Mouse (Mus musculus) forebrain, postnatal 0 days (tissue): ENCODE data around the gene Rxrb. TPM values are rescaled to one million over a fixed set of nuclear protein-coding genes. Genes with fewer than 3 reads are reported as not detected.

Experiments
- ATAC-seq: fragments of 200-750 bp; cut with Nextera tagmentation; 2 replicates; pipeline ENCODE4 v1.8.0; 2017; ENCODE audit warnings: mild to moderate bottlenecking, moderate library complexity
- DNase-seq: peaks from one replicate; pipeline ENCODE4 v3.0.0-alpha.2; 2015
- H3K27ac ChIP-seq: fragments of 300-500 bp; sonication (generic); 2 replicates; pipeline ENCODE4 v1.5.1; 2014; ENCODE audit warnings: low read depth, mild to moderate bottlenecking, antibody characterized with exemption, low read length, moderate library complexity, mixed read lengths
- H3K27me3 ChIP-seq: fragments of 300-500 bp; sonication (generic); 2 replicates; pipeline ENCODE4 v1.6.1; 2014; ENCODE audit warnings: mild to moderate bottlenecking, low read length, mixed read lengths; ENCODE audit not compliant: insufficient read depth
- H3K36me3 ChIP-seq: fragments of 300-500 bp; sonication (generic); 2 replicates; pipeline ENCODE4 v1.6.1; 2014; ENCODE audit warnings: mild to moderate bottlenecking, moderate library complexity; ENCODE audit not compliant: insufficient read depth
- H3K4me1 ChIP-seq: fragments of 300-500 bp; sonication (generic); 2 replicates; pipeline ENCODE4 v1.6.1; 2014; ENCODE audit warnings: antibody characterized with exemption; ENCODE audit not compliant: insufficient read depth
- H3K4me2 ChIP-seq: fragments of 300-500 bp; sonication (generic); 2 replicates; pipeline ENCODE4 v1.6.1; 2014; ENCODE audit warnings: low read depth, mild to moderate bottlenecking, moderate library complexity
- H3K4me3 ChIP-seq: fragments of 300-500 bp; sonication (generic); 2 replicates; pipeline ENCODE4 v1.5.1; 2014; ENCODE audit warnings: low read depth, low read length, mixed read lengths
- H3K9ac ChIP-seq: fragments of 300-500 bp; sonication (generic); 2 replicates; pipeline ENCODE4 v1.6.1; 2014; ENCODE audit warnings: mild to moderate bottlenecking
- H3K9me3 ChIP-seq: fragments of 300-500 bp; sonication (generic); 2 replicates; pipeline ENCODE4 v1.6.1; 2016; ENCODE audit warnings: low read length
- CTCF ChIP-seq: sonication (generic); IDR thresholded peaks from 2 replicates; pipeline ENCODE4 v1.5.1; 2016; ENCODE audit warnings: antibody characterized with exemption, control low read depth, low read depth
- WGBS: fragments of 180-500 bp; shearing (Covaris S2); extraction: QIAGEN DNeasy Blood & Tissue Kit; methylation state at CpG from one replicate; pipeline ENCODE4 v1.1.7; 2014; 5-methylcytosine and 5-hydroxymethylcytosine counted together
- polyA plus RNA-seq: library from polyadenylated mRNA; unstranded; fragments of >200 nt; fragmentation: Nextera tagmentation; extraction: Ambion mirVana; gene quantifications from 2 replicates; pipeline ENCODE4 v1.2.1, GENCODE M21; 2015
- total RNA-seq: library from RNA; depleted of rRNA; stranded (reverse); fragments of >200 nt; gene quantifications from 2 replicates; pipeline ENCODE4 v1.2.3, GENCODE M21; 2014

Rxrb gene
- total and polyA plus RNA-seq, 2 experiments from 2014 or later = 58.1 to 60.8 TPM

DNA sequence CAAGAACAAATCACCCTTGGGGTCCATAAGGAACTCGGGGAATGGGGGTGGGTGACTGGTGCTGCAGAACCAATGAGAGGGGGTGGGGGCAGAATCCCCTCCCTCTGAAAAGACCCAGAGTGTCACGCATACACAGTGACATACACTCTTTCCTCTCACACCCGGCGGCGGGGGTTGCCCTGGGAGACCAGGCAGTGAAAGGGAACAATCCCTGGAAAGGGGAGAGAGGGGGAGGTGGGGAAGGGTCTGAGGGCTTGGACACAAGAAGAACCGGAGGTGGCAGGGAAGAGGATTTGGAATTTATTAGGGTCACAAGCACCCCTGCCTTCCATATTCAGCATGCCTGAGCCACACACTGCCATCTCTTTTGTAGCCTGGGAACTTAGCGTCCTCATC is 5.9 kb upstream of the Rxrb start:
- H3K4me3 ChIP-seq = peak overlapping the region; percentile 83; the same call in 1 of the 2 replicates
- TF ChIP-seq CTCF = no peak
- DNase-seq = peak; percentile 47
- H3K9me3 ChIP-seq = no peaks in the 10 kb centered on the region
- peak overlapping the region; percentile 87 for H3K9ac ChIP-seq
- 2% methylated on average over 7 of the region's 7 CpGs for WGBS
- peaks cover 35% of the 10 kb centered on the region for H3K36me3 ChIP-seq
- peak overlapping the region; percentile 83 for H3K4me2 ChIP-seq
- H3K27me3 ChIP-seq = no peaks in the 10 kb centered on the region
- H3K4me1 ChIP-seq = peaks cover 24% of the 10 kb centered on the region
- peak; percentile 1; the same call in 1 of the 2 replicates for ATAC-seq
- H3K27ac ChIP-seq = peak overlapping the region; percentile 93; the same call in 1 of the 2 replicates

- Histone ChIP-seq H3K4me3 (no peak overlapping the region), H3K4me1 (peaks cover 25% of the 10 kb centered on the region), H3K9ac (no peak overlapping the region), H3K36me3 (peaks cover 31% of the 10 kb centered on the region), H3K27me3 (no peaks in the 10 kb centered on the region), H3K27ac (peak overlapping the region; percentile 47; the same call in 1 of the 2 replicates), H3K4me2 (peak overlapping the region; percentile 83; the same call in 1 of the 2 replicates), H3K9me3 (no peaks in the 10 kb centered on the region)
- DNase-seq = no peak
- WGBS = 13% methylated on average over 2 of the region's 2 CpGs
- no peak for TF ChIP-seq CTCF
- ATAC-seq = no peak
These were observed 5.4 kb upstream of the Rxrb start for GRCm38 (mm10) chr17:34026221-34026620.

DNA sequence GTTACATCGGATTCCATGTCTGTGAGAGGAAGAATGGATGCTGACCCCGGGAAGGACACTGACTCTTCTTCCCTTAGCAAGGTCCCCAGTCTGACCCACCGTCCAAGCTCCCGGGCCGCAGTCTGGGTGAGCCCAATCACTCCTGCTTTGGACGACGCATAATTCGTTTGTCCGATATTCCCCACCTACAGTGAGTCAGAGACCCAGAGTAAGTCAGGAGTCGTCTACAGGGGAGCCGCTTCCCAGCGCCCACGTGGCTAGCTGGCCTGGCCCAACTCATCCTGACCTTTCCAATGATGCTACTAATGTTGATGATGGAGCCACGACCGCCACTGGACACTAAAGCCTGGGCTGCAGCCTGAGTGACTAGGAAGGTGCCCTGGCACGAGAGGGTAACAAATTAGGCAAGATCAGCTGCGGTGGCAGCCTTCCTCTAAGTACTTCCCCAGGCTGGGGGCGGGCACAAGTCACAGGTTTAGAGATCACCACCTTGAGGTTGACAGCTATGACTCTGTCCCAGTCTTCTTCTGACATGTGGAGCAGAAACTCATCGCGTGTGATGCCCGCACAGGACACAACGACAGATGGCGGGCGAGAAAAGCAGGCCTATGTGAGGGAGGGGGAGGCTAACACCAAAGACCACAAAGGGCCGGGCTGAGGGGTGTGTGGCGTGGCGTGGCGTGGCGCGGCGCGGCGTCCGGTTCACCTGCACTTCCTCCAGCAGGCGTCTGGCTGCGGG is 4.5 kb upstream of the Rxrb start:
- DNase-seq (peak; percentile 23), ATAC-seq (no peak)
- Histone ChIP-seq H3K4me2 (peak overlapping the region; percentile 98), H3K9ac (peak overlapping the region; percentile 58), H3K36me3 (peaks cover 22% of the 10 kb centered on the region), H3K27me3 (no peaks in the 10 kb centered on the region), H3K4me1 (peaks cover 25% of the 10 kb centered on the region), H3K4me3 (peak overlapping the region; percentile 67), H3K9me3 (no peaks in the 10 kb centered on the region), H3K27ac (peak overlapping the region; percentile 69)
- no peak for TF ChIP-seq CTCF
- 3% methylated on average over 36 of the region's 36 CpGs for WGBS

GRCm38 (mm10) chr17:34027656-34028223 is 3.9 kb upstream of the Rxrb start, which contains the start of gene H2-Ke6:
Gene H2-Ke6 (minus strand): TSS chr17:34028060.
- TF ChIP-seq CTCF = peak; percentile 16; the same call in 1 of the 2 replicates
- H3K9ac ChIP-seq = peak within 1 kb of the TSS; percentile 58
- H3K4me1 ChIP-seq = peaks cover 29% of the 10 kb centered on the region
- peak; percentile 73 for ATAC-seq
- peak within 1 kb of the TSS; percentile 69 for H3K27ac ChIP-seq
- no peaks in the 10 kb centered on the region for H3K9me3 ChIP-seq
- DNase-seq = peak; percentile 94
- peak within 1 kb of the TSS; percentile 98 for H3K4me2 ChIP-seq
- H3K27me3 ChIP-seq = no peaks in the 10 kb centered on the region
- H3K36me3 ChIP-seq = peaks cover 20% of the 10 kb centered on the region
- 4% methylated on average over 49 of the region's 49 CpGs for WGBS
- peak within 1 kb of the TSS; percentile 67 for H3K4me3 ChIP-seq

DNA sequence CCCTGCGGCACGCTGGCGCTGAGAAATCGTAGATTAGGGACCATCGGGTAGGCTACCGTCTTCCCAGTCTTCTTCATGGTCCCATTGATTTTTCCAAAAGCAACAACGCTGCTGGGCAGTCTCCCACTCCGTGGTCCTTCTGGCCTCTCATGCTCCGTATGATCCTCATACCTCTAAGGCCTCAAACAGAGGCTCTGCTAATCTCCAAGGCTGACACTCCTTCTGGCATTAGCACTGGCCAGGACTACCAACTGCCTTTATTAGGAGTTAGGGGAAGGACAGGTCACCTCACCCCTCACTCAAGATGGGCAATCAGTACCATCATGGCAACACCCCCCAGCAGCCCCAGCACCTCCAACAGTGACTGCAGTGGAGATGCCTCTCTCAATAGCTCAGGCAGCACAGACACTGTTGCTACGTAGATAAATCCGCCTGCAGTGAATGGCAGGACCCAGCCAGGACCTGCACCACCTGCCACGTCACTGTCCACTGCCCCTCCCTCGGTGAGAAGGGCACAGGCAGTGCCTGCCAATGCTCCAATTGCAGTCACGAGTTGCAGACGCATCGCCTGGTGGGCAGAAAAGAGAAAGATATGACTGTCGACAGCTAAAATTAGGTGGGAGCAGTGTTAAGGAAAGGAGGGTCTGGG is 3.0 kb upstream of the Rxrb start:
- Histone ChIP-seq H3K27me3 (no peaks in the 10 kb centered on the region), H3K4me2 (no peak overlapping the region), H3K9me3 (no peaks in the 10 kb centered on the region), H3K4me1 (peaks cover 30% of the 10 kb centered on the region), H3K4me3 (no peak overlapping the region), H3K27ac (0 out of 2 replicates have a peak overlapping the region, but pooled peaks have one; percentile 40), H3K9ac (no peak overlapping the region), H3K36me3 (peaks cover 20% of the 10 kb centered on the region)
- ATAC-seq = no peak
- TF ChIP-seq CTCF = no peak
- DNase-seq = no peak
- WGBS = 42% methylated on average over 17 of the region's 17 CpGs

- Histone ChIP-seq H3K4me1 (peaks cover 27% of the 10 kb centered on the region), H3K9me3 (no peaks in the 10 kb centered on the region), H3K4me2 (no peak overlapping the region; the same call in 1 of the 2 replicates), H3K27me3 (no peaks in the 10 kb centered on the region), H3K4me3 (no peak overlapping the region), H3K9ac (no peak overlapping the region), H3K27ac (no peak overlapping the region), H3K36me3 (peaks cover 20% of the 10 kb centered on the region)
- WGBS = 88% methylated on average over 18 of the region's 18 CpGs
- TF ChIP-seq CTCF = no peak
- ATAC-seq (no peak), DNase-seq (no peak)
These were observed 2.3 kb upstream of the Rxrb start for GRCm38 (mm10) chr17:34029150-34029889.
